Mouse (Mus musculus) bone marrow, adult 2 months (tissue): ENCODE data around the gene Hras.

Source experiments
- CTCF ChIP-seq: fragments of 200-500 bp; IDR thresholded peaks from 2 replicates; pipeline ENCODE4 v1.5.1; 2011; ENCODE audit warnings: low read length, control low read depth; ENCODE audit not compliant: control insufficient read depth, insufficient read depth
- POLR2A ChIP-seq: fragments of 200-500 bp; IDR thresholded peaks from 2 replicates; pipeline ENCODE4 v1.6.1; 2011; ENCODE audit warnings: low read depth, mild to moderate bottlenecking, control low read depth, low read length, borderline replicate concordance; ENCODE audit not compliant: control insufficient read depth

DNA sequence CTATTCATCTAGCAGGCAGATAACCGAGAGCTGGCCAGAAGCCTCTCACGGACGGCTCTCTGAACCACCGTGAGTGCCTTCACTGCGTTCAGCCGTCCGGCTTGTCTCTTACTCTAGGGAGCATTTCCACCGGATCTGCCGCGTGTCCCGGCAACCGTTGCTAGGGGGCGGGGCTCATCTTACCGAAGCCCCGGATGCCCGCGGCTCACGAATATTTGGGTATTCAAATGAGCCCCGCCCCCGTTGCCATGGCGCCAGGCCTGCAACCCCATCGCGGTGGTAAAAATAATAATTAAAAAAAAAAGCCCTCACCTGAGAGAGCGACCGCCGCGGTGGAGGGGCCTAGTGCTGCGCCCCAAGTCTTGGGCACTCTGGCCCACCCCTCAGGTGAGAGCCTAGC, 1.0 kb upstream of the Hras start:
- TF ChIP-seq CTCF (no peak), POLR2A (no peak)
